Mouse (Mus musculus): ENCODE results near the gene Mrpl24.

GRCm38 (mm10) chr3:87899266-87899665 is 20.0 kb upstream of the Mrpl24 start:
- no peak for TF ChIP-seq GATA1 (IDR thresholded peaks at IDR 0.05; ENCODE audit: low read length)
- no peak for TF ChIP-seq TAL1 (IDR thresholded peaks at IDR 0.05; ENCODE audit: low read length)
